Mouse (Mus musculus) spleen, adult 2 months (tissue): ENCODE data around the gene Kctd20.

ENCODE experiments used
- CTCF ChIP-seq: fragments of 200-500 bp; IDR thresholded peaks from 2 replicates; pipeline ENCODE4 v1.5.1; 2011; ENCODE audit warnings: mild to moderate bottlenecking, inconsistent platforms; ENCODE audit not compliant: insufficient read depth, insufficient read length, insufficient replicate concordance; ENCODE audit errors: extremely low read depth
- POLR2A ChIP-seq: fragments of 200-500 bp; IDR thresholded peaks from 2 replicates; pipeline ENCODE4 v1.6.1; 2011; ENCODE audit warnings: low read depth, low read length, inconsistent platforms

DNA sequence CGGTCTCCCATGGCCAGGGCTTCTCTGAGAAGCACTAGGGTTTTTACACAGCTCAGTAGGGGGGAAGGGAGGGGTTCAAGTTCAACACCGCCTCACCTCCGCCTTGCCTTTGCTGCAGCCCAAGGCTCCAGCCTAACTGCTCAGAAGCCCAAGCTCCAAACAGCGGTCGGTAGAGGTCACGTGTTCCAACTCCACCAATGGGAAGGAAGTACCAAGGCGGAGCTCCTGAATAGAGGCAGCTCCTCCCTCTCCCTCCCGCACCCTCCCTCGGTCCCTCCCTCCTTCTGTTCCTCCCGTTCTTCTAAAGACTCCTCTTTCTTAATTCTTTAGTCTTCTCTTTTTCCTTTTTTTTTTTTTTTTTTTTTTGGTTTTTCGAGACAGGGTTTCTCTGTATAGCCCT, 9.6 kb upstream of the Kctd20 start:
- no peak for TF ChIP-seq CTCF
- TF ChIP-seq POLR2A, result no peak
